Mouse (Mus musculus): Measurements from ENCODE around the gene Fibcd1.

Gene Fibcd1

DNA sequence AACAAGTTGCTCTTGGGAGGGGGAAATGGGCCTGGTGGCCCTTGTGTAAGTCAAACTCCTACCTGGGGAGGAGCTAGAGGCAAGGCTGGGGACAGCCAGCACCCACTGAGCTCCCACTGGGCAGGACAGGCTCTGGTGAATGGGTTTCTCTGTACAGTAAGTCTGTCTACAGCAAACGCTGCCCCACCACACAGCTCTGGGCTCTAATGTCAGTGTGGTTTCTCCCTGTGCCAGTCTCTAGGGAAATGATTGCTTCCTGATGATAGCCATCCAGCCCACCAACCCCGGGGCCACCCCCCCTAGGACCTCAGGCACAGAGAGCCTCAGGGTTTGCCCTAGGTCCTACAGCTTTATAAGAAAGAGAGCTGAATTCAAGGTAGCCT is 36.5 kb downstream of the Fibcd1 start:
- DNase-seq = no peak

DNA sequence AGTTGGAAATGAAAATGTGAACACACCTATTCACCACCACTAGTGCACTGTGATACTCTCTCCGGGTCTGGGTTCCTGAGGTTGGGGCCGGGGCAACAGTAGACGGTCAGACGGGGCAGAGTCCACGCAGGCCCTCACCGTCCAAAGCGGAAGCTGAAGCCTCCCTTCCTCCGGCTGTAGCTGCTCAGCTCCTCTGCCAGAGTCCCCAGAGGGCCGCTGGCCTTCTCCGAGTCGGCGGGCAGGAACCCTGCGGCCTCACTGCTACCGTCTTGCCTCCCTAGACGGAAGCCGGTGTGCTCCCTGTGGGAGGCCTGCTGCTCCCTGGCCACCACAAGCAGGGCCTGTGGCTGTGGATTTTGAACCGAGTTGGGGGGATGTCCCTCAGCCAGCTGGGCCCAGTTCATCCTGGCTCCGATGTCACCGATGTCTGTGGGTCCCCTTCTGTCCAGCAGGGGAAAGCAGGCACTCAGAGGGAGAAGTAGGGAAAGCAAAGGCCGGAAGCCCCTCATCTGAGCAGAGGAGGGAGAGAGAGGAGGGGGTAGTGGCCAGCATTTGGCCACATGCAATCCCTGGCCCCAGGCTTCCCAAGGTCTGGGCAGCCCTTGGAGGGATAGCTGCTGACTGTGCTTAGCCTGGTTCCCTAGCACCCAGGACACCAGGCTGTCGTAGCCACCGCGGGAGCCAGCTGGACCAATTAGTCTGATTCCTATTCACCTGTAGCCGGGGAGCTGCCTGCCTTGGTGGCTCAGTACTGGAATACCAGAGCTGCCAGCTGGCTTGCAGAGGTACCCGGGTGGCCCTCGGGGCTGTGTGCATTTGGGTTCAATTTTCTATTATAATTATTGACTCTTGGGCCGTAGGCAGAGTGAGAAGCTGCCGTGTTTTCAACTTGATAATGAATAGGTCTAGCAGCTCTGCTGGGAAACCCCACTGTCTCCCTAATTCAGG is 37.1 kb downstream of the Fibcd1 start:
- DNase-seq = no peak

DNA sequence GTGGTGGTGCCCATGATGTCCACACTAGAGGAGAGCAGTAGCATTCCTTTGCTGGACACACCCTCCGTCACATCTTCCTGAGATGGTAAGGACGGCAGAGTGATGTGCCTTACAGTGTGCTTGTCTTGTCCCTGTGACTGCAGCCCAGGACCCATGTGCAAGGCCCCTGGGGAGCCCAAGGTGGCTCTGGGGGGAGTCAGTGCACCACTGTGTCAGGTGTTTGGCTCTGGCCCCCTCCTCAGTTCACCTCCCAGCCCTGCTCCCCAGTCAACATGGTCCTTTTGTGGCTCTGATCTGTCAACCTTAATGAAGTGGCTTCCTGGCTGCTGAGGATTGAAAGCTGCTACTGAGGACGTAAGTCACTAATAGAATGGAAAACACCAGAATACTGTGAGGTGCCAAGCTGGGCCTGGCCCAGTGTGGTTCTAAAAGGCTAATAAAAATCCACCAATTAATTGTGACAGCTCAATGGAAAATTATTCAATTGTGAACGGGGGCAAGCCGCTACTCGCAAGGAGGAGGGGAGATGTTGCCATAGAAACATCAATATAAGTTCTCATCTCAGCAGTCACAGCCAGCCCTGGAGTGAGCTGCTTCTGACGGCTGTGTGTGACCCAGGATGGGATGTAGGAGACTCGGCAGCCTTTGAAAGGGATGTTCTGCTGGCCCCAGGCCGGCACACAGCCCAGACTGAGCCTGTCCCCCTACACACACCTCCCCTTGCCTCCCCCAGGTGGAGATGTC is 39.0 kb downstream of the Fibcd1 start:
- no peak for DNase-seq

DNA sequence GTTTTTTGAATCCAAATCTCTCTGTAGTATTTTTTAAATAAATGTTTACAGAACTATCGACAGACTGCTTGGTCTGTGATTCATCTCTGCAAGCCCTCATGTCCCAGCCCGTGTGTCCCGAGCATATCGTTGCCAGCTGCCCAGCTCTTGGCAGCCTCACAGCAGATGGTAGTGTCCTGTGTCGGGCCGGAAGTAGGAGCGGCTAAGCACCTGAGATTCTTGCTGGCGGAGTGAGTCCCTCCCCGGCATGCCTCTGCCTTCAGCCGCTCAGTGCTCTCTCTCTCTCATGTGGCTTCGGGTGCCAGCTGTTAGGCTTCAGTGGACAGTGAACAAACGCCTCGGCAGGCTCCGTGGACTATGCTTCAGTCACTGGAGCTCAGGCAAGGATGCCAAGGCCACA is 42.3 kb downstream of the Fibcd1 start:
- DNase-seq = no peak

DNA sequence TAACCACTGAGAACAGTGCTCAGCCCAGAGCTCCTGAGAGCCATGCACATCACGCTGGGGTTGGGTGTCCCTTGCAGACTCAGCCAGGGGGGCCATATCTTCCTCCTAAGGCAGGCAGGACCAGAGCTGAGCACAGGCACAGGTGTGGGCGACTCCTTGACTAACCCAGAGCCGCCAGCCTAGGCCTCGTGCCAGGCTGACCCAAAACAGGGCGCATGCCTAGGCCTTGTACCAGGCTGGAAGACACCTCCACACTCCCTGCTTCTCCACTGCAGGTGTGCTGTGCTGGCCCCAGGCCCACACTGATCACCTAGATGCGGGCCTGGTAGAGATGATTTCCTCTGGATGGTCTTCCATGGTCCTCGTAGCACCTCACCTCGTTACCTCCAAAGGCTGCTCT is 43.0 kb downstream of the Fibcd1 start:
- no peak for DNase-seq

DNA sequence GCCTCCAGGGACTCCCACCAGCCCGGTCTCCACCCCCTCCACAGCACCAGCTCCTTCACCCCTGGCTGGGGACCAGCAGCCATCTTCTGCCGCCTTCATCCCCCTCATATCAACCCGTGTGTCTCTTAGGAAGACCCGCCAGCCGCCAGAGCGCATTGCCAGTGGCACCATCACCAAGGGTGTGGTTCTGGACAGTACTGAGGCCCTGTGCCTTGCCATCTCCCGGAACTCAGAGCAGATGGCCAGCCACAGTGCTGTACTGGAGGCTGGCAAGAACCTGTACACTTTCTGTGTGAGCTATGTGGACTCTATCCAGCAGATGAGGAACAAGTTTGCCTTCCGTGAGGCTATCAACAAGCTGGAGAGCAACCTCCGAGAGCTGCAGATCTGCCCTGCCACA is 44.4 kb downstream of the Fibcd1 start:
- DNase-seq = no peak

DNA sequence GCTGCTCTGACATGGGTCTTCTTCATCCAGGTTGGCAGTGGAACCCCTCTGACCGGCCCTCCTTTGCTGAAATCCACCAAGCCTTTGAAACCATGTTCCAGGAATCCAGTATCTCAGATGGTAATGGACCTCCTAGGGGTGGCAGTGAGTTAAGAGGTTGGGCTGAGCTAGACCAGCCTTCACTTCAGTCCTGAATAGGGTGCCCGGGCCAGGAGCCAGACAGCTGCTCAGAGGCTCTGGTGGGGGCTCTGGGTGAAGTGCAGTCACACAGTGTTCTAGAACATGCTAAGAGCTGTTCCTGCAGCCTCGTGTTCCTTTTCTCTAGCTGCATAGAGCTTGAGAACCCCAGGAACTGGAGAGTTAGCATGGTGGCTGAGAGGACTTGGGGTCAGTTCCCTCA is 48.9 kb downstream of the Fibcd1 start:
- DNase-seq = no peak

DNA sequence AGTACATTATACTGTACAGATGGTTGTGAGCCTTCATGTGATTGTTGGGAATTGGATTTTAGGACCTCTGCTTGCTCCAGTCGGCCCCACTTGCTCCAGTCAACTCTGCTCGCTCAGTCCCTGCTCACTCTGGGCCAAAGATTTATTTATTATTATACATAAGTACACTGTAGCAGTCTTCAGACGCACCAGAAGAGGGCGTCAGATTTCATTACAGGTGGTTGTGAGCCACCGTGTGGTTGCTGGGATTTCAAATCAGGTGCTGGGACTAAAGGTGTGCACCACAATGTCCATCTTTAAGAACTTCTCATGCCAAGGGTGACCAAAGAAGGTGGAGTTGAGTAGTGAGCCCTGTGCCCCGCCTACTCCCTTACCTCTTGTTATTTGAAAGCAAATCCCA is 53.2 kb downstream of the Fibcd1 start:
- DNase-seq = no peak

DNA sequence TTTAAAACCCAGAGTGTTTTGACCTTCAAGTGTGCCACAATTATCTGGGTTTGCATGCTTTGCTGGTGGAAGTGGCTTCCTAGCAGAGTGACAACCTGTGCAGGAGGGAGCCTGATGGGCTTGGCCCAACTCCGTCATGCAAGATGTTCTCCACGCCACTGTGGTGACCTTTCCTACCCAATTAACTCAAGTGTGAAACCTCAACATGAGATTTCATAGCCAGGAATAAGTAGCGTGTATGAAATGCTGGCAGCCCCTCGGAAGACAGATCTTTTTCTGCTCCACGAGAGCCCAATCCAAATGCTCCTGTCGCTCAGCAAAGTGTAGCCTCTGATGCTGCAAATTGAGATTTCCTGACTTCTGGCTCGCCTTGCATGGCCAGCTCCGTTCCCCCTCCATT is 54.5 kb downstream of the Fibcd1 start:
- no peak for DNase-seq

DNA sequence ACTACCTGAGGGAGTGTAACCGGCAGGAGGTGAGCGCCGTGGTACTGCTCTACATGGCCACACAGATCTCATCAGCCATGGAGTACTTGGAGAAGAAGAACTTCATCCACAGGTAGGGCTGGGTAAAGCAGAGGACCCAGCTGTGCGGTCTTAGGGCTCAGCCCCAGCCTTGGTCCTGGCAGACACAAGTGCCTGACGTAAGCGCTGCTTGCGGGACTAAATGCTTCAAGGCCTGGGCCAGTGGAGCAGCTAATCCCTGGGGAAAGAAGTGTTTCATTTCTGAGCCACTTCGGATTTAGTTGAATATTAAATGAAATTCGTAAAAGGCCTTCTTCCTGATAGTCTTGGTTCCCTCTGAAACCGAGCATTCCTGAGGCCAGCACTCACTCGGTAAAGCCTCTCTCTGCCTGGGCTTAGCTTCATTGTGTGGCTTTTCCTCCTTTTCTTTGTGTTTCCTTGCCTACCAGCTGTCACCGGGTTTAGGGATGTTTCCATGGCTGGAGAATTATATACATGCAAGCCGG is 55.0 kb downstream of the Fibcd1 start:
- DNase-seq = no peak

DNA sequence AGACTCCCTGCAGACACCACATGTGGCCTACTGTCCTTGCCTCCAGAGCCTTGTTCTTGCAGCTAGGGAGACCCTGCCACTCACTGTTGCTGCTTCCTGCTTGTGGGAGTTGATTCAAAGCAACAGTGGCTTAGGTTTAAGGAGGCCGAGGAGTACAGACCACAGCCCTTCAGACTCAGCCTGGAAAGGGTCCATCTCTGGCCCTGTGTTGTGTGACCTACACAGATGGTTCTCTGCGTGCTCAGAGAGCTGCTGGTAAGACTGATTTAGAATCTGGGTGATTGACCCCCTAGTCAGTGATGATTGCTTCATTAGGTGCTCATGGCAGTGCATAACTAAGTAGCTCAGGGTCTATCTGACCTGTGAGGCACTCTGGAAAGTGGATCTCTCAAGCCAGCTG is 56.6 kb downstream of the Fibcd1 start:
- no peak for DNase-seq

DNA sequence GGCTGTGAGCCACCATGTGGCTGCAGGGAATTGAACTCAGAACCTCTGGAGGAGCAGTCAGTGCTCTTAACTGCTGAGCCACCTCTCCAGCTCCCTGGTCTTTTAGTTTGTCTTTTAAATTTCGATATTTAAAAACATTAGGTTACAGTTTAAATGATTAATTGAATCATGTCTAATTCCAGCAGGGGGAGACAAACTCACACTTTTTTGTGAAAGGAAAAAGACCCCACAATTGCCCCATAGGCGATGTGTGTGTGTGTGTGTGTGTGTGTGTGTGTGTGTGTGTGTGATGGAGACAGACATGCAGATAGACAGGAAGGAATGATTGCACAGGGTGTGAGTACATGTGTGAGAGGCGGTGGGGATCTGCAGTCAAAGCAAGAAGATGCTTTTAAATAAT is 57.6 kb downstream of the Fibcd1 start:
- no peak for DNase-seq

DNA sequence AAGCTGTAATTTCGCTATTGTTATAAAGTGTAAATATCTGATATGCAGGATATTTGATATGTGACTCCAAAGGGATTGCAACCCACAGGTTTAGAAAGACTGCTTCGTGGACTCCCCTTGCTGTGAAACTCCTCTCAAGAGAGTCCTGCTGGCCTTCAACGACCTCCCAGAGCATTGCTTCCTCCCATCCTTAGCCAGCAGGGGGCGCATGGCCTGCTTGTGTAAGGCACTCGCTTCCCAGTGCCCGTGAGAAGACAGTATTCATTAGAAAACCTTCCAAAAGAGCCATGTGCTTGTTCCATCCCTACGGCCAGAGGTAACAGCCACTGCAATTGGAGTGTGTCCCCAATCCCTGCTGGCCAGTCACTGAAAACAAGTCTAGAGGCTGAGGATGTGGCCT is 58.8 kb downstream of the Fibcd1 start:
- peak; percentile 95 for DNase-seq

DNA sequence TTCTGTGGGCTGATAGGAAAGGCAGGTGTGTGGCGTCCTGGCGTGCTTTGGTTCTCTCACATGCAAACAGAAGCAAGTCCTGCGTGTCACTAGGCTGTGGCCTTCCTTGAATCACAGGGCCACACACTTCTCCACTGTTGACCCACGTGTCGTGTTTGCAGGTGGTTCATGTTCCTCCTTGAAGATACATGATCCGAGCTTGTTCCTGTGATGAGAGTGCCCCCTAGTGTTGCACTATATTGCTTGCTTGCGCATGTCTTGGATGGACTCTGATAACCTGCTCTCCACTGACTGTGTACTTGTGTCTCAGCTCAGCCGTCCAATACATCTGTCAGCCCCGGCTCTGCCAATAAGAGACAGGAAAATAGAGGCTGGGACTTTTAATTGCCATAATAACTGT is 60.7 kb downstream of the Fibcd1 start:
- peak; percentile 96 for DNase-seq

DNA sequence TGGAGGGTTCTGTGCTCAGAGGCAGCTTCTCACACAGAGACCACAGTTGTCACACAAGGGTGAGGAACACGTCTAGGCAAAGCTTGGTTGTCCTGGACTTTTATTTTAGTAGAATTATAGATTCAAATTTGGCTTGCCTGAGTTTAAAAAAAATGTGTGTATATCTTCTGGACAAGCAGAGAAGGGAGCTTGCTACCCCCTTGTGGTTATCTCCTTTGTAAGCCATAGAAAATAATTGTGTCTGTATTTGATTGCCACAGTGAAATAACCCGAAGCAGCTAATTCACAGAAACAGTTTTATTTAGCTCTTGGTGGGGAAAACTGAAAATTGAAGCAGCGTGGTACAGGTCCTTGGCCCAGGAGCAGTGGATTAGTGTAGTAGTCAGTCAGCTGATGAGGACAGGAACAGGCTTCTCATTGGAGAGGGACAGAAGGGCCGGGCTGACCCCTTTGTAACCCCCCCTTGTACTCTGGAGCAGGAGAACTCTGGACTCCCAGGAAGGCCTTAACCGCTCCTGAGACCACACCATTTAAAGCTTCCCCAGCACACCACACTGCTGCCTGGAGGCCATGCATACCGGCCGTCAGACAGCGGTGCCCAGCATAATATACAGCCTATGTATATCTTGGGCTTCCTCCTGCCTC is 62.7 kb downstream of the Fibcd1 start:
- DNase-seq = no peak

DNA sequence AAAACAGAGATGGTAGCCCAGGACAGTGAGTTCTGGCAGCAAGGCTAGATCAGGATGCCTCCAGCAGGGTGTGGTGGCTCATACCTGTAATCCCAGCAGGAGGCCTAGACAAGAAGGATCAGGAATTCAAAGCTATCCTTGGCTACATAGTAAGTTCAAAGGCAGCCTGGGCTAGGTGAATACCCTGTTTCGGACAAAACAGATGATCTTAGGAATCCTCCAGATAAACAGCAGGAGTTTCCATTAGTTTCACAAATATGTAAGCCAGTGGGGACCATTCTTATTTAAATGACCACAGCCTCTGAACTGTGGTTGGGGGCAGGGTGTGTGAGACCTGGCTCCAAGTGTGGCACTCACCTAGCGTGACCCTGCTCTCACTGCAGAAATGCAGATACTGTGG is 66.5 kb downstream of the Fibcd1 start:
- DNase-seq = no peak

DNA sequence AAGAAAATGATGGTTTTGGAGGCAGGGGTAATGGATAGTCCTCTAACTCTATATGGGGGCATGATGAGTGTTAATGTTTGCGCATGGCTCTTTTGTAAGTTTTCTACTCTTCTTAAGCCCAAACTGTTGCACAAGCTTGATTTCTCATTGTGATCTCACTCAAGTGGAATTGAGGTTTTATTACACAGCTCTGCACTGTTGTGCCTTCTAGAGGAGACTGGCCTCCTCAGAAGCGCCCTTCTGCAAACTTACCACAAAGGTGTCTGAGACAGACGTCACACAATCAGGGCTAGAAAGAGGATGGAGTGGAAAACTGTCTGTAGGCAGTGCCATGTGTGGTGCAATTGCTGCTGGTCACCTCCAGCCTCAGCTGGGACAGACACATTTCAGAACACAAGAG is 69.3 kb downstream of the Fibcd1 start:
- DNase-seq = no peak

DNA sequence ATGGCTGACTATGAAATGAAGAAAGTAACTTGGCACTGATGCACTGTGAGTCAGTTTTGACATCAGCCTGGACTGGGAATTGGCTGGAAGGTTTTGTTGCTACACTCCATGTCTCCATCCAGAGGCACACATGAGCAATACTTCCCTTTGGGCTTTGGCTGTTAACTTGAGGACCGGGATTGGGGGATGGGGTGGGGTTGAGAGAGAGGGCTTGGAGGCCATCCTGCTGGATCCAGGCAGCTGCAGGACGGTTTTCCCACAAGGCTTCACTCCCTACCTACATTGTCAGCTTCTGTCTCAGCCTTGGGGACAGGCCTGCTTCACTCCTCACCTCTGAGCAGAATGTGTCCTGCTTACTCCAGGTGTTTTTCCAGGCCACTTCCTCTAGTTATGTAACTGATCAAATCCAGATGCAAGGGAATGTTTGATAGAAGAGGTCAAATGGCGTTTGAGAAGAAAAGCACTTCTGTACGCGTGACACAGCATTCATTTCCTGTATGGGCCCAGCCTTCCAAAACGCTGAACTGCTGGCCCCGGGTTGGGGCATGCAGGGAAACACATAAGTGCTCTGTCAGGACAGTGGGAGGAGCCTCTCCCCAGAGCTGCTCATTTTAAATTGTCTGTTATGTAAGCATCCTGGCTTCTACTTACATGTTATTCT is 74.9 kb downstream of the Fibcd1 start:
- peak; percentile 99 for DNase-seq

DNA sequence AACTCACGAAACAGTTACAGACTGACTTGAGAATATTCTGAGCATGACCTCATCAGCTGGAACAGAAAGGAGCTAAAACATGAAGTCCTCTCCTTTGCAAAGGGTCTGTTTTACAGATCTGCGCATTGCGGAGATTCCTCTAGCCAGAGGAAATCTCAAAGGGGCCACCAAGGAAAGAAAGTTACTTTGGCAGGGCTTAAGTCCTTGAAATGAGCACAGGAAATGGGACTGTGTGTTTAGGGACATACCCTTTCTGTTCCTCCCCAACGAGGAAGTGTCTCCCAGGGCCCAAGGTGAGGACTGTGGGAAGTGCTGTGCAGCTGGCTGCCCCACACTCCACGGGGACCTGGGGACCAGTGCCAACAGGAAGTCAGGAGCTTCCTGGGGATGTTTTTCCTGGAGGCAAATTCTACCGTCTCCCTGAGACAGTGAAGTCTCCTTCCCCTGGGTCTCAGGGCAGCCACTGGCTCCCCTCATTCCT is 76.1 kb downstream of the Fibcd1 start:
- peak; percentile 99 for DNase-seq

DNA sequence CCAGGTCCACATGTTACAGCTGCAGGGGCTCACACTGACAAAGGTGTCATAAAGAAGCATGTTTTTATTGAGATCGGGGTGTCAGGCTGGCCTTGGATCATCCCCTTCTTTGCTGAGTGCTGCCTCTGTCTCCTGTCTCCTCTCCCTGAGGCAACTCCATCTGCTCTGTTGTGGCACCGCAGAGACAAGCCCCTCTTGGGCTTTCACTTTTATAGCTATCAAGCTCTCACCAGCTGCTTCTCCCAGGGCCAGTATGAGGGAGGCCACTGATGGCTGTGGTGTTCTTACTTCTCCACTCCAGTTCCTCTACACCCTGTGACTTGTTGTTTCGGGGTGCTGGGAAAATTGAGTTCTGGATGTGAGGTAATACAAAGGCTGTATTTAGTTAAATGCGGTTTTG is 76.7 kb downstream of the Fibcd1 start:
- peak; percentile 96 for DNase-seq

DNA sequence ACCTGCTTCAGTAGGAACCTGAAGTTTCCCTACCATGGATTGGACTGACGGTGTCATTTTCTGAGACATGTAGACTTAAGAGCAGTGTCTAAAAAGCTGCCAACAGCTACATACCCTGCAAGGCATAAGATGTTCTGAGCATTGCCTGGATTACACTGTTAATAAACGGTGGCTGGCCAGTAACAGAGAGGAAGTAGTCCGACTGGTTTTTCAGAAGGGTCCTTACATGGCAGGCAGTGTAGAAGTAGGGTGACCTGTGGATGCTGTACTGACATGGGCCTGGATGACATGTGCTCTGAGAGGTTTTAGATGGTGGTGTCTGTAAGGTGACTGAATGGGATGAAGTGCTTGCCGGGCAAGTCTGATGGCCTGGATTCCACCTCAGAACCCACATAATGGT is 78.0 kb downstream of the Fibcd1 start:
- DNase-seq = no peak

DNA sequence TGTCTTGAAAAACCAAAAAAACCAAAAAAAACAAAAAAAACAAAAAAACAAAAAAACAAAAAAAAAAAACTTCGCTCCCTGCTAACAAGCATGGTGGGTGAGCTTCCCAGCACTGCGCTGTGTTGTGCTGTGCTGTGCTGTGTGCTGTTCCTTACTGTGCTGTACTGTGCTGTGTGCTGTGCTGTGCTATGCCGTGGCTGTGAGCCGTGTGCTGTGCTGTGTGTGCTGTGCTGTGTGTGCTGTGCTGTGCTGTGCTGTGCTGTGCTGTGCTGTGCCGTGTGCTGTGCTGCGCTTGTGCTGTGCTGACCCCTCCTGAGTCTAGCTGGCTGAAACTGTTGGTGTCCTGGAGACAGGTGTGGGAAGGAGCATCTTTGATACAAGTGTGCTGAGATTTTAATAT is 78.7 kb downstream of the Fibcd1 start:
- no peak for DNase-seq

Measured in heart, adult 11 months (tissue).